Mouse (Mus musculus): Measurements from ENCODE around the gene Sirt7. TPM values are rescaled to one million over a fixed set of nuclear protein-coding genes. Genes with fewer than 3 reads are reported as not detected.

Gene Sirt7
- polyA plus RNA-seq, 1 experiment, result 278 TPM

GRCm38 (mm10) chr11:120641869-120642268 is 16.8 kb upstream of the Sirt7 start:
- TF ChIP-seq FLI1 (IDR thresholded peaks at IDR 0.05; ENCODE audit: low read length) (no peak), GATA1 (IDR thresholded peaks at IDR 0.05; ENCODE audit: borderline replicate concordance, low read length) (no peak)
- peak overlapping the region; percentile 51 for H3K4me3 ChIP-seq (replicated peaks)

GRCm38 (mm10) chr11:120641255-120641654 is 16.2 kb upstream of the Sirt7 start:
- H3K9me3 ChIP-seq, result no peaks in the 10 kb centered on the region
- TF ChIP-seq FLI1 (IDR thresholded peaks at IDR 0.05; ENCODE audit: low read length) (no peak), GATA1 (IDR thresholded peaks at IDR 0.05; ENCODE audit: borderline replicate concordance, low read length) (no peak)
- H3K4me3 ChIP-seq (replicated peaks), result peak overlapping the region; percentile 5

More at GRCm38 (mm10) chr11:120641869-120642268, 16.8 kb upstream of the Sirt7 start:
- peaks cover 47% of the 10 kb centered on the region for H3K4me1 ChIP-seq
- peaks cover 8% of the 10 kb centered on the region for H3K27me3 ChIP-seq (replicated peaks)
- no peaks in the 10 kb centered on the region for H3K9me3 ChIP-seq
- peaks cover 27% of the 10 kb centered on the region for H3K36me3 ChIP-seq (replicated peaks; ENCODE audit: low read length)

GRCm38 (mm10) chr11:120634810-120635209 is 9.8 kb upstream of the Sirt7 start:
- Histone ChIP-seq H3K36me3 (replicated peaks; ENCODE audit: low read length) (peaks cover 21% of the 10 kb centered on the region), H3K27me3 (replicated peaks) (no peaks in the 10 kb centered on the region), H3K4me1 (peaks cover 58% of the 10 kb centered on the region), H3K4me3 (replicated peaks) (no peak overlapping the region), H3K9me3 (no peaks in the 10 kb centered on the region)
- no peak for TF ChIP-seq FLI1 (IDR thresholded peaks at IDR 0.05; ENCODE audit: low read length)
- no peak for TF ChIP-seq GATA1 (IDR thresholded peaks at IDR 0.05; ENCODE audit: borderline replicate concordance, low read length)

More at GRCm38 (mm10) chr11:120641255-120641654, 16.2 kb upstream of the Sirt7 start:
- Histone ChIP-seq H3K27me3 (replicated peaks) (peaks cover 6% of the 10 kb centered on the region), H3K4me1 (peaks cover 47% of the 10 kb centered on the region), H3K36me3 (replicated peaks; ENCODE audit: low read length) (peaks cover 28% of the 10 kb centered on the region)

- Histone ChIP-seq H3K4me1 (peaks cover 69% of the 10 kb centered on the region), H3K27me3 (replicated peaks) (no peaks in the 10 kb centered on the region), H3K4me3 (replicated peaks) (peak within 1 kb of the TSS; percentile 93), H3K9me3 (no peaks in the 10 kb centered on the region), H3K36me3 (replicated peaks; ENCODE audit: low read length) (peaks cover 23% of the 10 kb centered on the region)
- TF ChIP-seq FLI1 (IDR thresholded peaks at IDR 0.05; ENCODE audit: low read length), result no peak
- TF ChIP-seq GATA1 (IDR thresholded peaks at IDR 0.05; ENCODE audit: borderline replicate concordance, low read length), result no peak
Observed at GRCm38 (mm10) chr11:120633520-120634343, 8.7 kb upstream of the Sirt7 start, which contains the start of gene Mafg. Gene Mafg, minus strand, starts transcription at chr11:120633600.

GRCm38 (mm10) chr11:120632559-120633519 is 7.8 kb upstream of the Sirt7 start:
- no peaks in the 10 kb centered on the region for H3K9me3 ChIP-seq
- H3K4me3 ChIP-seq (replicated peaks), result peak overlapping the region; percentile 93
- peaks cover 76% of the 10 kb centered on the region for H3K4me1 ChIP-seq
- no peak for TF ChIP-seq FLI1 (IDR thresholded peaks at IDR 0.05; ENCODE audit: low read length)
- TF ChIP-seq GATA1 (IDR thresholded peaks at IDR 0.05; ENCODE audit: borderline replicate concordance, low read length), result no peak
- peaks cover 26% of the 10 kb centered on the region for H3K36me3 ChIP-seq (replicated peaks; ENCODE audit: low read length)
- no peaks in the 10 kb centered on the region for H3K27me3 ChIP-seq (replicated peaks)

GRCm38 (mm10) chr11:120631726-120632448 is 6.8 kb upstream of the Sirt7 start:
- TF ChIP-seq FLI1 (IDR thresholded peaks at IDR 0.05; ENCODE audit: low read length) (no peak), GATA1 (IDR thresholded peaks at IDR 0.05; ENCODE audit: borderline replicate concordance, low read length) (no peak)
- peaks cover 78% of the 10 kb centered on the region for H3K4me1 ChIP-seq
- no peaks in the 10 kb centered on the region for H3K9me3 ChIP-seq
- peaks cover 28% of the 10 kb centered on the region for H3K36me3 ChIP-seq (replicated peaks; ENCODE audit: low read length)
- H3K4me3 ChIP-seq (replicated peaks), result peak overlapping the region; percentile 93
- no peaks in the 10 kb centered on the region for H3K27me3 ChIP-seq (replicated peaks)

- Histone ChIP-seq H3K4me3 (replicated peaks) (peak overlapping the region; percentile 93), H3K9me3 (no peaks in the 10 kb centered on the region), H3K36me3 (replicated peaks; ENCODE audit: low read length) (peaks cover 33% of the 10 kb centered on the region), H3K4me1 (peaks cover 78% of the 10 kb centered on the region), H3K27me3 (replicated peaks) (no peaks in the 10 kb centered on the region)
- TF ChIP-seq GATA1 (IDR thresholded peaks at IDR 0.05; ENCODE audit: borderline replicate concordance, low read length), result no peak
- TF ChIP-seq FLI1 (IDR thresholded peaks at IDR 0.05; ENCODE audit: low read length), result no peak
Observed at GRCm38 (mm10) chr11:120630881-120631725, 6.1 kb upstream of the Sirt7 start.

GRCm38 (mm10) chr11:120630401-120630871 is 5.4 kb upstream of the Sirt7 start:
- no peaks in the 10 kb centered on the region for H3K9me3 ChIP-seq
- H3K27me3 ChIP-seq (replicated peaks), result no peaks in the 10 kb centered on the region
- peaks cover 80% of the 10 kb centered on the region for H3K4me1 ChIP-seq
- TF ChIP-seq GATA1 (IDR thresholded peaks at IDR 0.05; ENCODE audit: borderline replicate concordance, low read length) (no peak), FLI1 (IDR thresholded peaks at IDR 0.05; ENCODE audit: low read length) (no peak)
- H3K36me3 ChIP-seq (replicated peaks; ENCODE audit: low read length), result peaks cover 34% of the 10 kb centered on the region
- H3K4me3 ChIP-seq (replicated peaks), result peak overlapping the region; percentile 93

Data from megakaryocyte, embryonic 14.5 days (primary cell).